Mouse (Mus musculus) olfactory bulb, adult 2 months (tissue): ENCODE measurements around the gene Gm11236. TPM values are rescaled to one million over a fixed set of nuclear protein-coding genes. Genes with fewer than 3 reads are reported as not detected.
"Not testable (repeated sequence)": the region's sequence is repeated elsewhere in the genome, so short reads cannot be mapped to it uniquely, and the experiment has no call there.

Source experiments
- H3K27ac ChIP-seq: fragments of 200-500 bp; 2 replicates; pipeline ENCODE4 v1.5.1; 2012; ENCODE audit warnings: low read depth, low read length; ENCODE audit not compliant: insufficient read depth
- H3K4me1 ChIP-seq: fragments of 200-500 bp; 2 replicates; pipeline ENCODE4 v1.6.1; 2012; ENCODE audit warnings: low read length; ENCODE audit not compliant: control insufficient read depth, insufficient read depth
- H3K4me3 ChIP-seq: fragments of 200-500 bp; 2 replicates; pipeline ENCODE4 v1.5.1; 2012; ENCODE audit warnings: mild to moderate bottlenecking, low read depth, low read length, moderate library complexity; ENCODE audit not compliant: insufficient read depth
- CTCF ChIP-seq: fragments of 200-500 bp; IDR thresholded peaks from 2 replicates; pipeline ENCODE4 v1.5.1; 2012; ENCODE audit warnings: low read depth, mild to moderate bottlenecking, low read length, moderate library complexity; ENCODE audit not compliant: insufficient read depth
- POLR2A ChIP-seq: fragments of 200-500 bp; IDR thresholded peaks from 2 replicates; pipeline ENCODE4 v1.6.1; 2012; ENCODE audit warnings: mild to moderate bottlenecking, low read depth, low read length, moderate library complexity; ENCODE audit not compliant: insufficient read depth
- WGBS: fragments of 180-500 bp; shearing (Covaris S2); methylation state at CpG from one replicate; pipeline ENCODE4 v1.1.7; 2018; 5-methylcytosine and 5-hydroxymethylcytosine counted together
- polyA plus RNA-seq: library from polyadenylated mRNA; stranded (reverse); fragments of >200 nt; gene quantifications from 2 replicates; pipeline ENCODE4 v1.2.4, GENCODE M21; 2012; ENCODE audit warnings: low replicate concordance; ENCODE audit not compliant: missing spikeins, insufficient read depth, insufficient read length

The Gm11236 gene
- not detected in 2 replicates for polyA plus RNA-seq

GRCm38 (mm10) chr4:73637821-73638220 is at the start of gene Gm11236:
Gene Gm11236, plus strand, starts transcription at chr4:73638121.
- not testable (repeated sequence) for H3K4me3 ChIP-seq, H3K4me1 ChIP-seq, H3K27ac ChIP-seq
- no CpG with 5 or more reads among the region's 4 CpGs for WGBS

GRCm38 (mm10) chr4:73599248-73599647 is 38.7 kb upstream of the Gm11236 start:
- H3K4me1 ChIP-seq: no peaks in the 10 kb centered on the region
- TF ChIP-seq POLR2A (no peak), CTCF (no peak)
- WGBS: 2% methylated on average over 3 of the region's 3 CpGs
- no peak overlapping the region for H3K4me3 ChIP-seq
- H3K27ac ChIP-seq: no peak overlapping the region

GRCm38 (mm10) chr4:73607581-73607980 is 30.3 kb upstream of the Gm11236 start, which contains the start of gene Gm11238:
Gene Gm11238, plus strand, starts transcription at chr4:73607881.
- H3K4me1 ChIP-seq, H3K27ac ChIP-seq, H3K4me3 ChIP-seq: not testable (repeated sequence)
- no CpG with 5 or more reads among the region's 3 CpGs for WGBS

- no CpG with 5 or more reads among the region's 3 CpGs for WGBS
- not testable (repeated sequence) for H3K27ac ChIP-seq, H3K4me3 ChIP-seq, H3K4me1 ChIP-seq
These were observed 15.2 kb upstream of the Gm11236 start, which contains the start of gene Gm11237 for GRCm38 (mm10) chr4:73622684-73623083. Gene Gm11237, plus strand, starts transcription at chr4:73622984.

GRCm38 (mm10) chr4:73661864-73662263 is 23.9 kb downstream of the Gm11236 start:
- WGBS: 92% methylated on average over 4 of the region's 4 CpGs
- H3K27ac ChIP-seq, H3K4me3 ChIP-seq, H3K4me1 ChIP-seq: not testable (repeated sequence)

- not testable (repeated sequence) for H3K27ac ChIP-seq, H3K4me1 ChIP-seq, H3K4me3 ChIP-seq
- no CpG with 5 or more reads among the region's 4 CpGs for WGBS
These were observed 30.1 kb downstream of the Gm11236 start, which contains the start of gene Gm11239 for GRCm38 (mm10) chr4:73668054-73668453. Gene Gm11239, plus strand, starts transcription at chr4:73668354.

- H3K4me1 ChIP-seq, H3K4me3 ChIP-seq, H3K27ac ChIP-seq: not testable (repeated sequence)
- 95% methylated on average over 2 of the region's 4 CpGs for WGBS
These were observed 45.3 kb downstream of the Gm11236 start, which contains the start of gene Gm428 for GRCm38 (mm10) chr4:73683216-73683615. Gene Gm428, plus strand, starts transcription at chr4:73683516.

Other genes with a start within 250 kb of the Gm11236 start
- not detected in 2 replicates for gene Gm11487, start 233.0 kb upstream of the Gm11236 start, polyA plus RNA-seq
- gene Gm11238, start 30.2 kb upstream of the Gm11236 start, polyA plus RNA-seq: not detected in 2 replicates
- gene Gm11237, start 15.1 kb upstream of the Gm11236 start, polyA plus RNA-seq: not detected in 2 replicates
- gene Gm11239, start 30.2 kb downstream of the Gm11236 start, polyA plus RNA-seq: not detected in 2 replicates
- not detected in 2 replicates for gene Gm428, start 45.4 kb downstream of the Gm11236 start, polyA plus RNA-seq
- not detected in 2 replicates for gene Rasef, start 152.9 kb downstream of the Gm11236 start, polyA plus RNA-seq
- not detected in 2 replicates for gene Gm11758, start 238.1 kb downstream of the Gm11236 start, polyA plus RNA-seq